Mouse (Mus musculus): ENCODE results near the gene Dnajc17. TPM values are rescaled to one million over a fixed set of nuclear protein-coding genes. Genes with fewer than 3 reads are reported as not detected.

Gene Dnajc17
- polyA plus RNA-seq, 1 experiment, result 32.4 TPM

- no peak for TF ChIP-seq POLR2A (IDR thresholded peaks at IDR 0.05; ENCODE audit: borderline replicate concordance, extremely low read depth, insufficient read depth, insufficient read length, poor library complexity, severe bottlenecking)
- no peak for TF ChIP-seq CTCF (IDR thresholded peaks at IDR 0.05; ENCODE audit: borderline replicate concordance, extremely low read depth, insufficient read depth, insufficient read length)
Measured at GRCm38 (mm10) chr2:119156081-119156680, 52.4 kb downstream of the Dnajc17 start.

GRCm38 (mm10) chr2:119155388-119155787 is 53.2 kb downstream of the Dnajc17 start:
- no peak for DNase-seq (ENCODE audit: low read depth)
- TF ChIP-seq POLR2A (IDR thresholded peaks at IDR 0.05; ENCODE audit: borderline replicate concordance, extremely low read depth, insufficient read depth, insufficient read length, poor library complexity, severe bottlenecking) (no peak), CTCF (IDR thresholded peaks at IDR 0.05; ENCODE audit: borderline replicate concordance, extremely low read depth, insufficient read depth, insufficient read length) (no peak)

More at GRCm38 (mm10) chr2:119156081-119156680, 52.4 kb downstream of the Dnajc17 start:
- no peak for DNase-seq (ENCODE audit: low read depth)

- TF ChIP-seq CTCF (IDR thresholded peaks at IDR 0.05; ENCODE audit: borderline replicate concordance, extremely low read depth, insufficient read depth, insufficient read length) (no peak), POLR2A (IDR thresholded peaks at IDR 0.05; ENCODE audit: borderline replicate concordance, extremely low read depth, insufficient read depth, insufficient read length, poor library complexity, severe bottlenecking) (no peak)
- DNase-seq (ENCODE audit: low read depth), result no peak
Measured at GRCm38 (mm10) chr2:119154683-119155082, 53.9 kb downstream of the Dnajc17 start.

GRCm38 (mm10) chr2:119152255-119152654 is 56.3 kb downstream of the Dnajc17 start:
- no peak for TF ChIP-seq POLR2A (IDR thresholded peaks at IDR 0.05; ENCODE audit: borderline replicate concordance, extremely low read depth, insufficient read depth, insufficient read length, poor library complexity, severe bottlenecking)
- no peak for TF ChIP-seq CTCF (IDR thresholded peaks at IDR 0.05; ENCODE audit: borderline replicate concordance, extremely low read depth, insufficient read depth, insufficient read length)

GRCm38 (mm10) chr2:119147775-119148174 is 60.8 kb downstream of the Dnajc17 start:
- TF ChIP-seq POLR2A (IDR thresholded peaks at IDR 0.05; ENCODE audit: borderline replicate concordance, extremely low read depth, insufficient read depth, insufficient read length, poor library complexity, severe bottlenecking) (no peak), CTCF (IDR thresholded peaks at IDR 0.05; ENCODE audit: borderline replicate concordance, extremely low read depth, insufficient read depth, insufficient read length) (no peak)
- no peak for DNase-seq (ENCODE audit: low read depth)

More at GRCm38 (mm10) chr2:119152255-119152654, 56.3 kb downstream of the Dnajc17 start:
- DNase-seq (ENCODE audit: low read depth), result no peak

- no peak for DNase-seq (ENCODE audit: low read depth)
- TF ChIP-seq POLR2A (IDR thresholded peaks at IDR 0.05; ENCODE audit: borderline replicate concordance, extremely low read depth, insufficient read depth, insufficient read length, poor library complexity, severe bottlenecking), result no peak
- no peak for TF ChIP-seq CTCF (IDR thresholded peaks at IDR 0.05; ENCODE audit: borderline replicate concordance, extremely low read depth, insufficient read depth, insufficient read length)
Measured at GRCm38 (mm10) chr2:119147160-119147678, 61.4 kb downstream of the Dnajc17 start.

- no peak for TF ChIP-seq CTCF (IDR thresholded peaks at IDR 0.05; ENCODE audit: borderline replicate concordance, extremely low read depth, insufficient read depth, insufficient read length)
- DNase-seq (ENCODE audit: low read depth), result no peak
Measured at GRCm38 (mm10) chr2:119146435-119146834, 62.2 kb downstream of the Dnajc17 start.

- TF ChIP-seq CTCF (IDR thresholded peaks at IDR 0.05; ENCODE audit: borderline replicate concordance, extremely low read depth, insufficient read depth, insufficient read length) (peak; percentile 23; the same call in 1 of the 2 replicates), POLR2A (IDR thresholded peaks at IDR 0.05; ENCODE audit: borderline replicate concordance, extremely low read depth, insufficient read depth, insufficient read length, poor library complexity, severe bottlenecking) (no peak)
- no peak for DNase-seq (ENCODE audit: low read depth)
Measured at GRCm38 (mm10) chr2:119145199-119145598, 63.4 kb downstream of the Dnajc17 start.

GRCm38 (mm10) chr2:119136346-119136898 is 72.2 kb downstream of the Dnajc17 start:
- TF ChIP-seq CTCF (IDR thresholded peaks at IDR 0.05; ENCODE audit: borderline replicate concordance, extremely low read depth, insufficient read depth, insufficient read length), result no peak
- no peak for TF ChIP-seq POLR2A (IDR thresholded peaks at IDR 0.05; ENCODE audit: borderline replicate concordance, extremely low read depth, insufficient read depth, insufficient read length, poor library complexity, severe bottlenecking)
- DNase-seq (ENCODE audit: low read depth), result no peak

Other genes starting within 250 kb of the Dnajc17 start
- 20.9 and 23.0 TPM in 2 replicates for gene Ccdc32, start 179.4 kb downstream of the Dnajc17 start, polyA plus RNA-seq (2012; rRNA removed)
- 8.0 and 8.4 TPM in 2 replicates for gene Rpusd2, start 174.0 kb downstream of the Dnajc17 start, polyA plus RNA-seq (2012; rRNA removed)
- 2.4 and 3.3 TPM in 2 replicates for gene Knl1, start 161.7 kb downstream of the Dnajc17 start, polyA plus RNA-seq (2012; rRNA removed)
- 11.9 and 16.4 TPM in 2 replicates for gene Rad51, start 96.0 kb downstream of the Dnajc17 start, polyA plus RNA-seq (2012; rRNA removed)
- gene Rmdn3, start 51.8 kb downstream of the Dnajc17 start, polyA plus RNA-seq (2012; rRNA removed), result 35.3 and 35.4 TPM in 2 replicates
- gene Gchfr, start 41.0 kb downstream of the Dnajc17 start, polyA plus RNA-seq (2012; rRNA removed), result 5.3 and 6.3 TPM in 2 replicates
- 0.03 TPM in 2 replicates for gene Gm14137, start 34.3 kb downstream of the Dnajc17 start, polyA plus RNA-seq (2012; rRNA removed)
- gene Zfyve19, start 178 bp downstream of the Dnajc17 start, polyA plus RNA-seq (2012; rRNA removed), result 69.2 and 132 TPM in 2 replicates
- gene Ppp1r14d, start 21.1 kb upstream of the Dnajc17 start, polyA plus RNA-seq (2012; rRNA removed), result not detected in 2 replicates
- gene Spint1, start 28.6 kb upstream of the Dnajc17 start, polyA plus RNA-seq (2012; rRNA removed), result 1.5 and 1.6 TPM in 2 replicates
- gene Rhov, start 62.5 kb upstream of the Dnajc17 start, polyA plus RNA-seq (2012; rRNA removed), result 9.1 and 13.5 TPM in 2 replicates
- 26.0 and 28.6 TPM in 2 replicates for gene Vps18, start 79.9 kb upstream of the Dnajc17 start, polyA plus RNA-seq (2012; rRNA removed)
- 5.9 and 9.0 TPM in 2 replicates for gene Dll4, start 117.0 kb upstream of the Dnajc17 start, polyA plus RNA-seq (2012; rRNA removed)
- 5.4 and 6.1 TPM in 2 replicates for gene Chac1, start 142.4 kb upstream of the Dnajc17 start, polyA plus RNA-seq (2012; rRNA removed)